Mouse (Mus musculus) heart, embryonic 16.5 days (tissue): ENCODE data around the gene Atr. TPM values are rescaled to one million over a fixed set of nuclear protein-coding genes. Genes with fewer than 3 reads are reported as not detected.

Source experiments
- ATAC-seq: fragments of 200-750 bp; cut with Nextera tagmentation; replicated peaks from 2 replicates; pipeline ENCODE4 v1.8.0; 2017; ENCODE audit warnings: moderate number of reproducible peaks; ENCODE audit not compliant: insufficient read depth, low FRiP score; ENCODE audit errors: extremely low read depth
- H3K27ac ChIP-seq: fragments of 300-500 bp; sonication (generic); 2 replicates; pipeline ENCODE4 v1.5.1; 2014; ENCODE audit warnings: mild to moderate bottlenecking, low read length, control low read depth, moderate library complexity
- H3K27me3 ChIP-seq: fragments of 300-500 bp; sonication (generic); 2 replicates; pipeline ENCODE4 v1.6.1; 2014; ENCODE audit warnings: low read length, mixed read lengths; ENCODE audit not compliant: control insufficient read depth, insufficient read depth
- H3K36me3 ChIP-seq: fragments of 300-500 bp; sonication (generic); 2 replicates; pipeline ENCODE4 v1.6.1; 2014; ENCODE audit not compliant: control insufficient read depth, insufficient read depth
- H3K4me1 ChIP-seq: fragments of 300-500 bp; sonication (generic); 2 replicates; pipeline ENCODE4 v1.6.1; 2014; ENCODE audit warnings: low read length, mixed read lengths; ENCODE audit not compliant: control insufficient read depth, insufficient read depth
- H3K4me2 ChIP-seq: fragments of 300-500 bp; sonication (generic); 2 replicates; pipeline ENCODE4 v1.6.1; 2014; ENCODE audit warnings: low read depth, mild to moderate bottlenecking, control low read depth, low read length
- H3K4me3 ChIP-seq: fragments of 300-500 bp; sonication (generic); 2 replicates; pipeline ENCODE4 v1.5.1; 2014; ENCODE audit warnings: mild to moderate bottlenecking, control low read depth, low read length
- H3K9ac ChIP-seq: fragments of 300-500 bp; sonication (generic); 2 replicates; pipeline ENCODE4 v1.6.1; 2014; ENCODE audit warnings: low read length, control low read depth
- H3K9me3 ChIP-seq: fragments of 300-500 bp; sonication (generic); replicated peaks from 2 replicates; pipeline ENCODE4 v1.6.1; 2016; ENCODE audit warnings: low read length; ENCODE audit not compliant: control insufficient read depth
- WGBS: fragments of 180-500 bp; shearing (Covaris S2); extraction: QIAGEN DNeasy Blood & Tissue Kit; methylation state at CpG from one replicate; pipeline ENCODE4 v1.1.7; 2014; 5-methylcytosine and 5-hydroxymethylcytosine counted together
- polyA plus RNA-seq: library from polyadenylated mRNA; unstranded; fragments of >200 nt; fragmentation: Nextera tagmentation; extraction: Ambion mirVana; gene quantifications from 2 replicates; pipeline ENCODE4 v1.2.1, GENCODE M21; 2015

The Atr gene
- 7.7 and 9.7 TPM in 2 replicates for polyA plus RNA-seq

GRCm38 (mm10) chr9:95857414-95858026 lies at the start of gene Atr:
Gene Atr, plus strand, starts transcription at chr9:95857597.
- WGBS: under 1% methylated on average over 69 of the region's 69 CpGs
- H3K4me3 ChIP-seq: peak within 1 kb of the TSS; percentile 94
- H3K4me1 ChIP-seq: 0 out of 2 replicates have a peak, but pooled peaks cover 2% of the 10 kb centered on the region
- H3K9ac ChIP-seq: peak within 1 kb of the TSS; percentile 84
- peak; percentile 93 for ATAC-seq
- no peaks in the 10 kb centered on the region for H3K27me3 ChIP-seq
- peak within 1 kb of the TSS; percentile 76 for H3K27ac ChIP-seq
- H3K4me2 ChIP-seq: peak within 1 kb of the TSS; percentile 98
- H3K9me3 ChIP-seq: no peaks in the 10 kb centered on the region
- H3K36me3 ChIP-seq: no peaks in the 10 kb centered on the region

GRCm38 (mm10) chr9:95809596-95809995 lies 47.8 kb upstream of the Atr start:
- H3K9ac ChIP-seq: no peak overlapping the region
- ATAC-seq: no peak
- WGBS: 72% methylated on average over 4 of the region's 4 CpGs
- no peaks in the 10 kb centered on the region for H3K27me3 ChIP-seq
- H3K4me2 ChIP-seq: no peak overlapping the region
- no peak overlapping the region for H3K27ac ChIP-seq
- no peaks in the 10 kb centered on the region for H3K9me3 ChIP-seq
- no peak overlapping the region for H3K4me3 ChIP-seq
- no peaks in the 10 kb centered on the region for H3K4me1 ChIP-seq
- H3K36me3 ChIP-seq: no peaks in the 10 kb centered on the region

- Histone ChIP-seq H3K9me3 (no peaks in the 10 kb centered on the region), H3K4me3 (no peak overlapping the region)
- WGBS: 95% methylated on average over 4 of the region's 4 CpGs
Measured at GRCm38 (mm10) chr9:95811817-95812216, 45.6 kb upstream of the Atr start.

GRCm38 (mm10) chr9:95813721-95814531 lies 43.5 kb upstream of the Atr start:
- Histone ChIP-seq H3K4me2 (no peak overlapping the region), H3K4me3 (no peak overlapping the region), H3K27me3 (no peaks in the 10 kb centered on the region), H3K36me3 (no peaks in the 10 kb centered on the region), H3K9me3 (no peaks in the 10 kb centered on the region), H3K4me1 (no peaks in the 10 kb centered on the region), H3K27ac (no peak overlapping the region), H3K9ac (no peak overlapping the region)
- no peak for ATAC-seq
- WGBS: 71% methylated on average over 20 of the region's 20 CpGs

More at GRCm38 (mm10) chr9:95811817-95812216, 45.6 kb upstream of the Atr start:
- Histone ChIP-seq H3K27ac (no peak overlapping the region), H3K4me2 (no peak overlapping the region), H3K36me3 (no peaks in the 10 kb centered on the region), H3K27me3 (no peaks in the 10 kb centered on the region), H3K4me1 (no peaks in the 10 kb centered on the region), H3K9ac (no peak overlapping the region)
- no peak for ATAC-seq

- no peak overlapping the region for H3K27ac ChIP-seq
- H3K4me2 ChIP-seq: no peak overlapping the region
- WGBS: 73% methylated on average over 11 of the region's 11 CpGs
- no peak overlapping the region for H3K9ac ChIP-seq
- no peaks in the 10 kb centered on the region for H3K9me3 ChIP-seq
- no peaks in the 10 kb centered on the region for H3K27me3 ChIP-seq
- H3K4me3 ChIP-seq: no peak overlapping the region
- no peaks in the 10 kb centered on the region for H3K4me1 ChIP-seq
- ATAC-seq: no peak
- H3K36me3 ChIP-seq: no peaks in the 10 kb centered on the region
Measured at GRCm38 (mm10) chr9:95815015-95815673, 42.3 kb upstream of the Atr start.

- Histone ChIP-seq H3K4me2 (no peak overlapping the region), H3K9me3 (no peaks in the 10 kb centered on the region), H3K27ac (no peak overlapping the region), H3K4me1 (no peaks in the 10 kb centered on the region), H3K27me3 (no peaks in the 10 kb centered on the region), H3K36me3 (no peaks in the 10 kb centered on the region), H3K4me3 (no peak overlapping the region), H3K9ac (no peak overlapping the region)
- 61% methylated on average over 4 of the region's 4 CpGs for WGBS
- no peak for ATAC-seq
Measured at GRCm38 (mm10) chr9:95815706-95816105, 41.7 kb upstream of the Atr start.

- WGBS: 70% methylated on average over 7 of the region's 7 CpGs
- H3K9ac ChIP-seq: no peak overlapping the region
- no peak overlapping the region for H3K4me3 ChIP-seq
- no peaks in the 10 kb centered on the region; the same call in 1 of the 2 replicates for H3K4me1 ChIP-seq
- ATAC-seq: no peak
- no peak overlapping the region for H3K4me2 ChIP-seq
- no peaks in the 10 kb centered on the region for H3K36me3 ChIP-seq
- H3K9me3 ChIP-seq: no peaks in the 10 kb centered on the region
- no peak overlapping the region for H3K27ac ChIP-seq
- H3K27me3 ChIP-seq: no peaks in the 10 kb centered on the region
Measured at GRCm38 (mm10) chr9:95822531-95822930, 34.9 kb upstream of the Atr start.

- Histone ChIP-seq H3K4me3 (no peak overlapping the region), H3K9ac (no peak overlapping the region), H3K27ac (no peak overlapping the region), H3K27me3 (no peaks in the 10 kb centered on the region), H3K36me3 (no peaks in the 10 kb centered on the region), H3K9me3 (no peaks in the 10 kb centered on the region), H3K4me2 (no peak overlapping the region), H3K4me1 (no peaks in the 10 kb centered on the region; the same call in 1 of the 2 replicates)
- WGBS: 94% methylated on average over 5 of the region's 5 CpGs
- no peak for ATAC-seq
Measured at GRCm38 (mm10) chr9:95827565-95827964, 29.8 kb upstream of the Atr start.

GRCm38 (mm10) chr9:95832758-95833157 lies 24.6 kb upstream of the Atr start:
- no peak for ATAC-seq
- Histone ChIP-seq H3K4me2 (no peak overlapping the region), H3K4me3 (no peak overlapping the region), H3K9me3 (no peaks in the 10 kb centered on the region), H3K36me3 (no peaks in the 10 kb centered on the region), H3K27ac (no peak overlapping the region), H3K9ac (no peak overlapping the region), H3K27me3 (no peaks in the 10 kb centered on the region), H3K4me1 (no peaks in the 10 kb centered on the region)
- WGBS: 76% methylated on average over 3 of the region's 3 CpGs
